Mouse (Mus musculus) olfactory bulb, adult 2 months (tissue): ENCODE data around the gene Cblc.

ENCODE experiments used
- CTCF ChIP-seq: fragments of 200-500 bp; IDR thresholded peaks from 2 replicates; pipeline ENCODE4 v1.5.1; 2012; ENCODE audit warnings: low read depth, mild to moderate bottlenecking, low read length, moderate library complexity; ENCODE audit not compliant: insufficient read depth
- POLR2A ChIP-seq: fragments of 200-500 bp; IDR thresholded peaks from 2 replicates; pipeline ENCODE4 v1.6.1; 2012; ENCODE audit warnings: mild to moderate bottlenecking, low read depth, low read length, moderate library complexity; ENCODE audit not compliant: insufficient read depth

- peak; percentile 89 for TF ChIP-seq CTCF
- TF ChIP-seq POLR2A: no peak
These were observed at the start of gene Cblc for GRCm38 (mm10) chr7:19796697-19797588.
